Mouse (Mus musculus): ENCODE measurements around the gene Il1rl1.

DNA sequence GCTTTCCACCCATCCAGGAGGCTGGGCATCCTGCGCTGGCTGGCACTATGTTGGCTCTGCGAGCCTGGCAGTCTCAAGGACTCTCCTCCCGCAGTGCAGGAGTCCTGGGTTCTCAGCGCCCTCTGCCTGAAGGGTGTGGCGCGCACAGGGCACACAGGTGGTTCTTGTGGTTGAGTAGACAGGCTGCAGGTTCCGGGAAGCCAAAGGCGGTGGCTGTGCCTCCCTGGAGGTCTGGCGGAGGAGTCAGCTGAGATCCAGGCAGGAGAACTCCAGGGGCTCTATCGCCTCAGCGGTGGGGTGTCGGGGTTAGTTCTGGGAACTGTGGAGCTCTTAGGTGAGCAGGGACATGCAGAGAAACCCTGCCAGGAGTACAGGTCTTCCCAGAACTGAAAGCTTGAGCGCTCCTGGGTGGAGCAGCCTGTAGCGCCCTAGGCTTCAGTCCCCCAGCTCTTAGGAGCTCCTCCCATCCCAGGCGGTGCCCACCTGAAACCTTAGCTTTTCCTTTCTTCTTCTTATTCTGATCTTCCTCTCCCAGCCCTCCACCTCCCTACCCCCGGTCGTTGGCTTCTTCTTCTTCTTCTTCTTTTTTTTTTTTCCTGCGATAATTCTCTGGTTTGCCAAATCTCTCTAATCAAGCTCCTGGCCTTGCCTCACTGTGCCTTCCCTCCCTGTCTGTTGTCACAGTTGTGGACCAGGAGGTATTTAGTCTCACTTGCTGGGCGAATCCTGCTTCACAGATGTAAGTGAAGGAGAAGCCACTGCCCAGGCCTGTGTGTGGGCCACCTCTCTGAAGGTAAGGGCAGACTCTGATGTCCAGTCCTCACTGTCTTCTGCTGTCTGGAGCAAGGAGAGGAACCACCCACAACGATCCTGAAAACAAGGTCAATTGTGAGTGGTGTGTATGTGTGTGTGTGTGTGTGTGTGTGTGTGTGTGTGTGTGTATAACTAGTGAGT is 36.4 kb downstream of the Il1rl1 start, which contains the start of gene Il18r1:
- TF ChIP-seq CTCF (conservative IDR thresholded peaks at IDR 0.05; ENCODE audit: low read length), result no peak
- no peak for TF ChIP-seq NANOG (IDR thresholded peaks at IDR 0.05; ENCODE audit: borderline replicate concordance, low read length)
